Comparison of ENCODE assay signal across 14 mouse cellular contexts in genomic region chr2:77928352-77928751, GRCm38 (mm10).
"Had no signal": no experiment of that assay in that cellular context is flagged by ENCODE, and none has a peak within 500 bp of the region (broad histone marks: within the 10 kb centered on the region; RNA-seq: fewer than 3 reads in every experiment).

No protein-coding gene starts in this region.

- DNase-seq: liver, postnatal 0 days; lung, adult 2 months; lung, postnatal 14 days; lung, postnatal 36 days; retina, postnatal 1 day; right cerebral cortex, postnatal 25 days; right cerebral cortex, postnatal 4 days; spleen, adult 18-20 months; thymus, adult 18-20 months; thymus, postnatal 14 days; thymus, postnatal 36 days had no signal

- ATAC-seq: liver, postnatal 0 days; lung, postnatal 0 days; midbrain, embryonic 13.5 days; midbrain, embryonic 15.5 days had no signal
